Mouse (Mus musculus) cortical plate, adult 2 months (tissue): ENCODE results near the gene Cemip2.

Experiments
- CTCF ChIP-seq: fragments of 200-500 bp; IDR thresholded peaks from 2 replicates; pipeline ENCODE4 v1.5.1; 2011; ENCODE audit warnings: mild to moderate bottlenecking, control low read depth, low read length; ENCODE audit not compliant: insufficient read depth; ENCODE audit errors: extremely low read depth
- POLR2A ChIP-seq: fragments of 200-500 bp; IDR thresholded peaks from 2 replicates; pipeline ENCODE4 v1.6.1; 2011; ENCODE audit warnings: mild to moderate bottlenecking, low read length, control low read depth; ENCODE audit not compliant: insufficient read depth; ENCODE audit errors: extremely low read depth

- no peak for TF ChIP-seq CTCF
- no peak for TF ChIP-seq POLR2A
These were observed 56.8 kb downstream of the Cemip2 start for GRCm38 (mm10) chr19:21834952-21835351.
